Mouse (Mus musculus): Measurements from ENCODE around the gene Pex14.

- TF ChIP-seq POLR2A (IDR thresholded peaks at IDR 0.05; ENCODE audit: borderline replicate concordance, control insufficient read depth, low read depth, low read length) (no peak), CTCF (IDR thresholded peaks at IDR 0.05; ENCODE audit: control insufficient read depth, insufficient read depth, low read length) (no peak)
These were observed 170.8 kb downstream of the Pex14 start for GRCm38 (mm10) chr4:148928876-148929275.

Measured in bone marrow, adult 2 months (tissue).